Mouse (Mus musculus) liver, embryonic 14.5 days (tissue): ENCODE measurements around the gene Asf1b.
A peak's percentile ranks its signal among the peaks of the same experiment; 100 is the strongest.

Source experiments
- CTCF ChIP-seq: IDR thresholded peaks from 2 replicates; pipeline ENCODE4 v1.5.1; 2016; ENCODE audit warnings: antibody characterized with exemption, low read depth, control low read depth
- EP300 ChIP-seq: IDR thresholded peaks from 2 replicates; pipeline ENCODE4 v1.6.1; 2016; ENCODE audit warnings: antibody characterized with exemption, low read depth

- peak; percentile 65 for TF ChIP-seq CTCF
- no peak for TF ChIP-seq EP300
Measured at GRCm38 (mm10) chr8:84008362-84008761, 53.1 kb downstream of the Asf1b start.
